Mouse (Mus musculus) lung, embryonic 16.5 days (tissue): Measurements from ENCODE around the gene Dohh. TPM values are rescaled to one million over a fixed set of nuclear protein-coding genes. Genes with fewer than 3 reads are reported as not detected.

Source experiments
- ATAC-seq: fragments of 200-750 bp; cut with Nextera tagmentation; 2 replicates; pipeline ENCODE4 v1.8.0; 2017; ENCODE audit warnings: low read depth, mild to moderate bottlenecking, moderate library complexity
- H3K27ac ChIP-seq: fragments of 300-500 bp; sonication (generic); 2 replicates; pipeline ENCODE4 v1.5.1; 2014; ENCODE audit warnings: mild to moderate bottlenecking, control low read depth, low read length
- H3K27me3 ChIP-seq: fragments of 300-500 bp; sonication (generic); 2 replicates; pipeline ENCODE4 v1.6.1; 2014; ENCODE audit warnings: low read depth, low read length, mixed read lengths; ENCODE audit not compliant: control insufficient read depth, insufficient read depth
- H3K36me3 ChIP-seq: fragments of 300-500 bp; sonication (generic); 2 replicates; pipeline ENCODE4 v1.6.1; 2014; ENCODE audit warnings: low read length; ENCODE audit not compliant: control insufficient read depth, insufficient read depth
- H3K4me1 ChIP-seq: fragments of 300-500 bp; sonication (generic); replicated peaks from 2 replicates; pipeline ENCODE4 v1.6.1; 2014; ENCODE audit warnings: low read length, mixed read lengths; ENCODE audit not compliant: control insufficient read depth, insufficient read depth
- H3K4me2 ChIP-seq: fragments of 300-500 bp; sonication (generic); 2 replicates; pipeline ENCODE4 v1.6.1; 2014; ENCODE audit warnings: low read depth, low read length, control low read depth
- H3K4me3 ChIP-seq: fragments of 300-500 bp; sonication (generic); 2 replicates; pipeline ENCODE4 v1.5.1; 2014; ENCODE audit warnings: mild to moderate bottlenecking, low read length, control low read depth
- H3K9ac ChIP-seq: fragments of 300-500 bp; sonication (generic); 2 replicates; pipeline ENCODE4 v1.6.1; 2014; ENCODE audit warnings: low read length, control low read depth
- H3K9me3 ChIP-seq: fragments of 300-500 bp; sonication (generic); 2 replicates; pipeline ENCODE4 v1.6.1; 2016; ENCODE audit warnings: low read length; ENCODE audit not compliant: control insufficient read depth
- WGBS: fragments of 180-500 bp; shearing (Covaris S2); extraction: QIAGEN DNeasy Blood & Tissue Kit; methylation state at CpG from one replicate; pipeline ENCODE4 v1.1.7; 2014; 5-methylcytosine and 5-hydroxymethylcytosine counted together
- polyA plus RNA-seq: library from polyadenylated mRNA; unstranded; fragments of >200 nt; fragmentation: Nextera tagmentation; extraction: Ambion mirVana; gene quantifications from 2 replicates; pipeline ENCODE4 v1.2.1, GENCODE M21; 2015

Gene Dohh
- polyA plus RNA-seq, 1 experiment from 2014 or later: 71.4 TPM

DNA sequence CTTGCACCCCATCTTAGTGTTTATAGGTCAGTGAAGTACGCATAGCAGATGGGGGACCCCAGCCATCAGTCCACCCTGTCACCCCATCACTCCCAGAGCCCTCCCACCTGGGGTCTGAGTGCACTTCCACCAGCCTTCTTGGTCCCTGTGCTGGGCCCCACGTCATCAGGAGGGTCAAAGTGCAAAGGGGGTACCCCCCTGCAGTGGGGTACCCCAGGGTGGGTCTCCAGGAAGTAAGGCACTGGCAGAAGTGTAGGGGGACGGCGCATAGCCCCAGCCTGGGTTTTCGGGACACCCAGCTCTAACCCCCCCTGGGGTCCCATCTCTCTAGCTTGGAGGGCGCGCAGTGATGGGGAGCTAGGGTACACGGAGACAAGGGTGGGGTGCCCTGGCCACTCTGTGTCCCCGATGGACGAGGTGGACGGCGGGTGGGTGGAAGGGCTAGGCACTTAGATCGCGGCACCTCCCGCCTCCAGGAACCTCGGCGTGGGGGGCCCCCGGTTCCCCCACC lies 15.6 kb downstream of the Dohh start:
- Histone ChIP-seq H3K27ac (no peak overlapping the region), H3K4me1 (peaks cover 30% of the 10 kb centered on the region), H3K36me3 (peaks cover 40% of the 10 kb centered on the region), H3K9me3 (no peaks in the 10 kb centered on the region), H3K9ac (no peak overlapping the region), H3K4me2 (no peak overlapping the region), H3K27me3 (no peaks in the 10 kb centered on the region), H3K4me3 (no peak overlapping the region)
- WGBS: 79% methylated on average over 18 of the region's 18 CpGs
- no peak for ATAC-seq

DNA sequence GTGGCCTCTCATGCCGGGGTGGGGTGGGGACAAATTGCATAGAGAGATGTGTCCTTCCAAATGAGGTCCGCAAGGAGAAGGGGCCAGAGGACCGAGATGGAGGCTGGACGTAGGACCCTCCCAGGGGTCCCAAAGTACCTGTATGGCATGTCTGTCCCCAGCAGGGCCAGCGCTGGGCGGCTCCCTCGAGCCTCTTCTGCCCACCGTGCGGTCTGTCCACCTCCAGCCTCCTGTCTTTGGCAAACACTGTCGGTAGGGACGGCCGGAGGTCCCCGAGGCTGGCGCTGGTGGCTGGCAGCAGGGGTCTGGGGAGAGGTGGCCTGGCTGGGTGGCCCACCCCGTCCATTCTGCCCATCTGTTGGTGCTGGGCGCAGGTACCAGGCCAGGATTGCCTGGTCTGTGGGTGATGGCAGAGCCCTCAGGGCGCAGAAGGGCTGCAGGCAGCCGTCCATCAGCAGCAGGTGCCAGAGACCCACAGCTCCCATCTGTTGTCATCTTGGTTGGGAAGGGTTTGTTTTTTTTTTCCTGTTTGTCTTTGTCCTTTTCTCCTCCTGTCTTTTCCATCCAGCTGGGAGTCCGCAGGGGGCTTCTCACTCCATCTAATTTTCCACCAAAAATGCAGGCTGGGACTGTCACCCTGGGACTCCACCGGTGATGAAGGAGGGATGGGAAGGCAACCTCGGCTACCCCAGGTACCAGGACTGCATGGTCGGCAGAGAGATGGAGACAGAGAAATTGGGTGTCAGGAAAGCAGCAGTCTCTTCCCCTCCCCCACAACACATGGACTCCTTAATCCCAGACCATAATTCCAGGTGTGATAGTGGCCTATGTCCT lies 16.4 kb downstream of the Dohh start:
- WGBS: 55% methylated on average over 22 of the region's 22 CpGs

DNA sequence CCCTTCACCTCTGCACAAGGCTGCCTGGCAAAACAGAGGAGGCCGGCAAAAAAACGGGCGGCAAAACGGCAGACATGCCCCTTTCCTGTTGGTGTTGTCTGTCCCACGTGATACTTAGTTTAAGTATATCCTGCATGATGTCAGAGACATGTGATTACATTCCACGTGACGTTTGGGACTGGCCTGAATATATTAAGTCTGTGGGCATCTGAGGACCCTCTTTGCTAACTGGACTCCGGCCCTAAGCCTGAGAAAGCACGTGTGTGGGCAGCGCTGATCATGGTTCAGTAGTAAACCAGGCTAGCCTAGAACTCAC lies 16.9 kb downstream of the Dohh start:
- Histone ChIP-seq H3K9me3 (no peaks in the 10 kb centered on the region), H3K4me1 (peaks cover 33% of the 10 kb centered on the region), H3K27ac (peak overlapping the region; percentile 93), H3K4me3 (no peak overlapping the region), H3K4me2 (no peak overlapping the region), H3K27me3 (no peaks in the 10 kb centered on the region), H3K36me3 (peaks cover 49% of the 10 kb centered on the region), H3K9ac (peak overlapping the region; percentile 60)
- peak; percentile 1; the same call in 1 of the 2 replicates for ATAC-seq
- WGBS: 38% methylated on average over 10 of the region's 10 CpGs

More for the DNA sequence above, 16.4 kb downstream of the Dohh start:
- Histone ChIP-seq H3K4me3 (no peak overlapping the region), H3K4me2 (no peak overlapping the region), H3K9ac (no peak overlapping the region), H3K27ac (peak overlapping the region; percentile 32; the same call in 1 of the 2 replicates), H3K9me3 (no peaks in the 10 kb centered on the region), H3K27me3 (no peaks in the 10 kb centered on the region), H3K36me3 (peaks cover 44% of the 10 kb centered on the region), H3K4me1 (peaks cover 30% of the 10 kb centered on the region)
- no peak for ATAC-seq

DNA sequence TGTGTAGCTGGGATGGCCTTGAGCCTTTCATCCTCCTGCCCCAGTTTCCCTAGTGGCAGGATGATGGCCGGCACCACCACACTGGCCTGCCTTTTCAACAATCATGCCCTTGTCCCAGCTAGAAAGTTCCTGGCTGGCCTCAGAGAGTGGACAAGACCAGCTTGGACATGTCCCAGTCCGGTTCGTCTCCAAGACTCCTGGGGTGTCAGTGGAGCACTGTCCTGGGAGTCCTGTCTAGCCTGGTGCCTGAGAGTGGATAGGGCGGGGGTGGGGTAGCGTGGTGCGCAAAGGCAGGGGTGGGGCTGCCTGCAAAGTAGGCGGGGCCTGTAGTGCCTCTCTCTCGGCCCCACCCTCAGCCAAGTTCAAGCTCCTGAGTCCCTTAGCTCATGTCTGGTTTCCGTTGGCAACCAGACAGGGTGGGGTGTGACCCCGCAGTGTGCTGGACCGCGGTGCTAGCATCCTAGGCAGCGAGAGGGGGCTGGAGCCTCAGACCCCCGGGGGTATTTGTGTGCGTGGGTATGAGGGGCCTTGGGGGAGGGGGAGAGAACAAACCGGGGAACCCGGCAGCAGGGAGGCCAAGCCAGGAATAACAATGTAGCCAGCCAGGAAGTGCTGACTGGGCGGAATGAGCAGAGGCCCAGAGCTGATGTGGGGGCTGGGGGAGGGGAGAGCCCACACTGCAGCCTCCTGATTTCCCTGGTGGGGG lies 17.4 kb downstream of the Dohh start:
- Histone ChIP-seq H3K4me3 (peak overlapping the region; percentile 25; the same call in 1 of the 2 replicates), H3K4me1 (peaks cover 35% of the 10 kb centered on the region), H3K4me2 (peak overlapping the region; percentile 51), H3K9me3 (no peaks in the 10 kb centered on the region), H3K9ac (peak overlapping the region; percentile 60), H3K36me3 (peaks cover 49% of the 10 kb centered on the region), H3K27ac (peak overlapping the region; percentile 93), H3K27me3 (no peaks in the 10 kb centered on the region)
- 10% methylated on average over 18 of the region's 18 CpGs for WGBS
- peak; percentile 86 for ATAC-seq

DNA sequence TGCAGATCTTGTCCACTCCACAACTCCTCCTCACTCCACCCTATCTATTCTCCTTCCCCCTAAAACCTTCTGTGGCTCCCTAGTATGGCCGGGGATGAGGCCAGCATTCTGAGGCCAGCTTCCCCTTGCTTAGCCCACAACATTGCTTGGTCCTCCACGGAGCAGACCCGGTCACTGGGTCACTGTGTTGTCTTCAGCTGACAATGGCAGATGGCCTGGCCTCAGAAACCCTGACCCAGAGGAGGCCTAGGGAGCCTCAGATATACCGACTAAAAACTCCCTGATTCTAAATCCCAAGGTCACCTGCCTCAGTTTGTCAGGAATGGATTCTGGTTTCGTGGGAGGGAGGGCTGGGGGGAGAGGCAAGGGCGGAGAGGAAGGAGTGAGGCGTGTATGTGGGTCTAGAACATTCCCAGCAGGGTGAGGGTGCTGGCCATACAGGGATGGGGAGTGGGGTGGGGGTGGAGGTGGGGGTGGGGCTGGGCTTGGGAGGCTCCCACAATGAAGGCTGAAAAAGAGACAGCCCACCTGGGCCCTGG lies 18.1 kb downstream of the Dohh start:
- Histone ChIP-seq H3K4me1 (peaks cover 41% of the 10 kb centered on the region), H3K9ac (peak overlapping the region; percentile 60), H3K27me3 (no peaks in the 10 kb centered on the region), H3K36me3 (peaks cover 53% of the 10 kb centered on the region), H3K4me2 (peak overlapping the region; percentile 51), H3K9me3 (no peaks in the 10 kb centered on the region), H3K27ac (peak overlapping the region; percentile 93), H3K4me3 (no peak overlapping the region; the same call in 1 of the 2 replicates)
- peak; percentile 1; the same call in 1 of the 2 replicates for ATAC-seq
- 23% methylated on average over 7 of the region's 7 CpGs for WGBS

DNA sequence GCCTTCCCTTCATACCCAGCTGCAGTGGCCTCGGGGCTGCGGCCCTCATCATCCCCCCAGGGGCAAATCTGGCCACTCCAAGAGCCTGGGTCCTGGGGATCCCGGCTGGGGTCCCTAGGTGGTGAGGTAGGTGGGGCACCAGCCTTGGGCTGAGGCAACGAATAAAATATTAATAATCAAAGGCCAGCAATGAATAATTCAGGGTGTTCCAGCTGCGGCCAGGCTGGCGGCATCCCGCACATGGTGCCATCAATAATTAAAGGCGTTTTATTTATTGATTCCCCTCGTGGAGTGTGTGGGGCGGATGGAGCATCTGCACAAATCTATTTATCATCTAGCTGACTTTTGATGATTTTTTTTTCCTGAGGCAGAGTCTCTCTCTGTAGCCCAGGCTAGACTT lies 19.3 kb downstream of the Dohh start:
- peak overlapping the region; percentile 93 for H3K27ac ChIP-seq
- peaks cover 47% of the 10 kb centered on the region for H3K36me3 ChIP-seq
- no peak overlapping the region for H3K4me2 ChIP-seq
- WGBS: 66% methylated on average over 10 of the region's 10 CpGs
- no peaks in the 10 kb centered on the region for H3K27me3 ChIP-seq
- H3K9me3 ChIP-seq: no peaks in the 10 kb centered on the region
- no peak for ATAC-seq
- peaks cover 53% of the 10 kb centered on the region for H3K4me1 ChIP-seq
- no peak overlapping the region for H3K4me3 ChIP-seq
- H3K9ac ChIP-seq: peak overlapping the region; percentile 60

DNA sequence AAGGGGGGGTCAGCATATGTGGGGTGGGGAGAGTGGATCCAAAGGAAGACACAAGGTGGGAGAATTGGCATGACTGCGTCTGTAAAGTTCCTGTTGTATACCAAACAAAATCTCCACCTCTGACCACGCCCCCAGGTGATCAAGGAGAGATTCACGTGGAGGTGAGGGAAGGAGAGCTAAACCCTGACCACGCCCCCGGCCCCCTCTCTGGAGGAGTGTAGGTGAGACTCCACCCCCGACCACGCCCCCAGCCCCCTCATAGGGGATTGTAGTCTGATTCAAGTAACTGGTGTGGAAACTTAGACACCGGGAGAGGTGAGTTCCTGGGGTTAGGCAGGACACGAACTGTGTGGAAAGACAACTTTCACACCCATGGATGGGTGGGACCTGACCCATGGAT lies 19.9 kb downstream of the Dohh start:
- no peak overlapping the region for H3K27ac ChIP-seq
- no peaks in the 10 kb centered on the region for H3K27me3 ChIP-seq
- no peaks in the 10 kb centered on the region for H3K9me3 ChIP-seq
- no peak for ATAC-seq
- 29% methylated on average over 9 of the region's 9 CpGs for WGBS
- peak overlapping the region; percentile 7; the same call in 1 of the 2 replicates for H3K9ac ChIP-seq
- H3K4me2 ChIP-seq: no peak overlapping the region
- no peak overlapping the region for H3K4me3 ChIP-seq
- peaks cover 47% of the 10 kb centered on the region for H3K36me3 ChIP-seq
- H3K4me1 ChIP-seq: peaks cover 58% of the 10 kb centered on the region

DNA sequence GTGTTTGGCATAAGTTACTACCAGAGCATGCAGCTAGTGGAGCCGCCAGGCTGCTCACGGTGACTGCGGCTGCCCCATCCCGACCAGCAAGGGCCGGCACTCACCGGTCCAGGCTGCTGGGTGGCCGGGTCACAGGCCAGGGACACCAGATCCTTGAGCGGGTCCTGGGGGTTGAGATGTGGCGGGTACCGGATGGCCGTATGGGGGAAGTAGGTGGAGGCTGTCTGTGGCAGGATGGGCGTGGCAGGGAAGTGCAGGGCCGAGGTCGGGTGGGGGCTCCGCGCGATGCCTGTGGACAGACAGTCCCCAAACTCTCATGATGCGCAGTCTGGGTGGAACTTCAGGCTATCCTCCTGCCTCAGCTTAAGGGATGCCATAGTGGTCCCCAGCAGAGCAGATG lies 20.5 kb downstream of the Dohh start:
- Histone ChIP-seq H3K4me1 (peaks cover 62% of the 10 kb centered on the region), H3K4me3 (no peak overlapping the region), H3K27me3 (no peaks in the 10 kb centered on the region), H3K9me3 (no peaks in the 10 kb centered on the region), H3K4me2 (peak overlapping the region; percentile 23; the same call in 1 of the 2 replicates), H3K36me3 (peaks cover 40% of the 10 kb centered on the region), H3K9ac (no peak overlapping the region), H3K27ac (peak overlapping the region; percentile 33; the same call in 1 of the 2 replicates)
- ATAC-seq: no peak
- 65% methylated on average over 18 of the region's 18 CpGs for WGBS
